Mouse (Mus musculus) heart, adult 8-10 months (tissue): Measurements from ENCODE around the gene Cenpa. TPM values are rescaled to one million over a fixed set of nuclear protein-coding genes. Genes with fewer than 3 reads are reported as not detected.

Experiments
- microRNA-seq: library from miRNA; unstranded; fragments of <30 nt; microRNA quantifications from one replicate; pipeline ENCODE4 v1.2.0, GENCODE M21; 2022
- total RNA-seq, 4 experiments: library from RNA; stranded (reverse); gene quantifications; 2 replicates each; pipeline ENCODE4 v1.2.4; 2022

Cenpa gene
- total RNA-seq, 4 experiments from 2014 or later: 50.6 to 80.0 (median 64.5) TPM

Small RNAs within 50 kb of the gene (microRNA-seq; reads per million reads assigned to microRNA genes)
- not detected for gene Mir5625

Other genes with a start within 250 kb of the Cenpa start
- under 1 TPM in 1 of 4 experiments, not detected in 3; 0.03 TPM for gene Otof, start 204.8 kb upstream of the Cenpa start, total RNA-seq
- gene 1700001C02Rik, start 200.7 kb upstream of the Cenpa start, total RNA-seq: not detected
- gene Cib4, start 120.9 kb upstream of the Cenpa start, total RNA-seq: not detected
- 100 to 1,000 TPM; 268 to 282 (median 276) TPM for gene Kcnk3, start 78.6 kb upstream of the Cenpa start, total RNA-seq
- 10 to 100 TPM; 48.3 to 60.9 (median 54.9) TPM for gene Slc35f6, start 18.8 kb upstream of the Cenpa start, total RNA-seq
- 1 to 10 TPM in 2 of 4 experiments, under 1 TPM in 2; 0.57 to 1.4 (median 0.91) TPM for gene Dpysl5, start 44.8 kb downstream of the Cenpa start, total RNA-seq
- 10 to 100 TPM; 43.1 to 48.3 (median 44.5) TPM for gene Mapre3, start 147.9 kb downstream of the Cenpa start, total RNA-seq
- gene Tmem214, start 201.2 kb downstream of the Cenpa start, total RNA-seq: 10 to 100 TPM; 37.4 to 39.9 (median 38.4) TPM
- gene Agbl5, start 221.9 kb downstream of the Cenpa start, total RNA-seq: 1 to 10 TPM; 4.9 to 6.3 (median 5.6) TPM
- 100 to 1,000 TPM; 140 to 164 (median 156) TPM for gene Ost4, start 241.0 kb downstream of the Cenpa start, total RNA-seq
- gene Emilin1, start 246.6 kb downstream of the Cenpa start, total RNA-seq: 10 to 100 TPM; 13.9 to 16.6 (median 16.0) TPM